Mouse (Mus musculus) inflammation-experienced regulatory T-cells, adult 6 months (primary cell): ENCODE results near the gene Ammecr1. TPM values are rescaled to one million over a fixed set of nuclear protein-coding genes. Genes with fewer than 3 reads are reported as not detected.

ENCODE experiments used
- ATAC-seq: one replicate; pipeline ENCODE4 v1.8.0; 2017
- polyA plus RNA-seq, 3 experiments: library from polyadenylated mRNA; unstranded; fragments of 100-300 nt; shearing (Covaris generic); gene quantifications; one replicate each; pipeline ENCODE4 v1.2.1; 2017

Ammecr1 gene
- 1 to 10 TPM; 7.7 to 8.7 (median 8.6) TPM for polyA plus RNA-seq

GRCm38 (mm10) chrX:142966008-142966966 is at the start of gene Ammecr1:
TSS of gene Ammecr1 (minus strand) at chrX:142966728.
- peak; percentile 86 for ATAC-seq

GRCm38 (mm10) chrX:143014118-143014517 is 47.6 kb upstream of the Ammecr1 start:
- no peak for ATAC-seq

- ATAC-seq, result no peak
Observed at GRCm38 (mm10) chrX:143012334-143012733, 45.8 kb upstream of the Ammecr1 start.

- ATAC-seq, result no peak
Observed at GRCm38 (mm10) chrX:143011865-143012264, 45.3 kb upstream of the Ammecr1 start.

GRCm38 (mm10) chrX:143004131-143004846 is 37.8 kb upstream of the Ammecr1 start:
- ATAC-seq, result no peak

GRCm38 (mm10) chrX:142997214-142997613 is 30.7 kb upstream of the Ammecr1 start:
- no peak for ATAC-seq

GRCm38 (mm10) chrX:142994514-142994913 is 28.0 kb upstream of the Ammecr1 start:
- ATAC-seq, result no peak

GRCm38 (mm10) chrX:142984170-142984569 is 17.6 kb upstream of the Ammecr1 start:
- ATAC-seq, result no peak

- ATAC-seq, result no peak
Observed at GRCm38 (mm10) chrX:142983638-142984037, 17.1 kb upstream of the Ammecr1 start.

GRCm38 (mm10) chrX:142981530-142982130 is 15.1 kb upstream of the Ammecr1 start:
- ATAC-seq, result no peak

- ATAC-seq, result no peak
Observed at GRCm38 (mm10) chrX:142980855-142981529, 14.5 kb upstream of the Ammecr1 start.

- no peak for ATAC-seq
Observed at GRCm38 (mm10) chrX:142979224-142979623, 12.7 kb upstream of the Ammecr1 start.

GRCm38 (mm10) chrX:142972443-142972970 is 6.0 kb upstream of the Ammecr1 start:
- ATAC-seq, result no peak

GRCm38 (mm10) chrX:142971759-142972158 is 5.2 kb upstream of the Ammecr1 start:
- ATAC-seq, result no peak

GRCm38 (mm10) chrX:142967067-142967466 is 539 bp upstream of the Ammecr1 start:
- ATAC-seq, result peak; percentile 12

- ATAC-seq, result no peak
Observed at GRCm38 (mm10) chrX:142965236-142966007, 1.1 kb downstream of the Ammecr1 start.

GRCm38 (mm10) chrX:142960434-142960833 is 6.1 kb downstream of the Ammecr1 start:
- ATAC-seq, result no peak

GRCm38 (mm10) chrX:142959674-142960307 is 6.7 kb downstream of the Ammecr1 start:
- ATAC-seq, result no peak

- peak; percentile 82 for ATAC-seq
Observed at GRCm38 (mm10) chrX:142928430-142928829, 38.1 kb downstream of the Ammecr1 start.

GRCm38 (mm10) chrX:142917394-142917793 is 49.1 kb downstream of the Ammecr1 start:
- ATAC-seq, result no peak

GRCm38 (mm10) chrX:142916719-142917118 is 49.8 kb downstream of the Ammecr1 start:
- ATAC-seq, result no peak
